8 mouse cellular contexts compared by ENCODE assay signal in genomic region chr19:46329031-46329641, GRCm38 (mm10). TPM values are rescaled to one million over a fixed set of nuclear protein-coding genes. Genes with fewer than 3 reads are reported as not detected.
A peak's percentile ranks its signal among the peaks of the same experiment; 100 is the strongest.
DNase-seq lines count a peak whose midpoint lies in the region; ATAC-seq and TF ChIP-seq lines count a peak whose summit lies in the region.

No protein-coding gene starts in this region.

- peaks cover 27% of the 10 kb centered on the region for H3K4me1 ChIP-seq in lung, embryonic 15.5 days
- H3K4me1 ChIP-seq in bone marrow macrophage, adult 2 months (ENCODE audit: control insufficient read depth, insufficient read depth, low read length), result peaks cover 21% of the 10 kb centered on the region
- H3K4me1 ChIP-seq in heart, embryonic 15.5 days (replicated peaks), result peaks cover 31% of the 10 kb centered on the region
- peaks cover 7% of the 10 kb centered on the region for H3K4me1 ChIP-seq in limb, embryonic 14.5 days (ENCODE audit: control insufficient read depth, insufficient read depth, low read length)

- peak overlapping the region; percentile 100 for H3K4me2 ChIP-seq in lung, embryonic 15.5 days
- peak overlapping the region; percentile 93 for H3K4me2 ChIP-seq in heart, embryonic 15.5 days
- peak overlapping the region; percentile 100 for H3K4me2 ChIP-seq in limb, embryonic 14.5 days (replicated peaks; ENCODE audit: low read depth, low read length, severe bottlenecking)

- peaks cover 11% of the 10 kb centered on the region; the same call in 1 of the 2 replicates for H3K36me3 ChIP-seq in lung, embryonic 15.5 days
- peaks cover 12% of the 10 kb centered on the region; the same call in 1 of the 2 replicates for H3K36me3 ChIP-seq in heart, embryonic 15.5 days
- peaks cover 24% of the 10 kb centered on the region for H3K36me3 ChIP-seq in limb, embryonic 14.5 days (ENCODE audit: control insufficient read depth, insufficient read depth, low read length)
- no peaks in the 10 kb centered on the region; the same call in 1 of the 2 replicates for H3K36me3 ChIP-seq in splenic B cell, adult 2 months (ENCODE audit: control insufficient read depth, insufficient read depth, low read length, poor library complexity, severe bottlenecking)

- ATAC-seq in lung, embryonic 15.5 days (ENCODE audit: borderline replicate concordance, extremely low read depth, low FRiP score, low TSS enrichment), result peak; percentile 1; the same call in 1 of the 2 replicates
- ATAC-seq in heart, embryonic 15.5 days (replicated peaks; ENCODE audit: insufficient number of reproducible peaks, insufficient read depth, low FRiP score, low read depth), result peak; percentile 3; the same call in 1 of the 2 replicates
- ATAC-seq in limb, embryonic 14.5 days (ENCODE audit: low FRiP score, low read depth), result no peak

- peak overlapping the region; percentile 70 for H3K9ac ChIP-seq in lung, embryonic 15.5 days
- peak overlapping the region; percentile 62 for H3K9ac ChIP-seq in heart, embryonic 15.5 days
- H3K9ac ChIP-seq in limb, embryonic 14.5 days (ENCODE audit: low read depth, low read length, severe bottlenecking), result peak overlapping the region; percentile 57

- no peak for DNase-seq in lung, postnatal 14 days
- no peak for DNase-seq in limb, embryonic 14.5 days (ENCODE audit: low spot score)
- peak; percentile 49 for DNase-seq in splenic B cell, adult 2 months (ENCODE audit: low read depth, low spot score)
- DNase-seq in retina, embryonic 14.5 days (ENCODE audit: low spot score), result no peak
- DNase-seq in urinary bladder, postnatal 14 days (ENCODE audit: low spot score), result no peak

- TF ChIP-seq POLR2A in bone marrow macrophage, adult 2 months (IDR thresholded peaks at IDR 0.05; ENCODE audit: borderline replicate concordance, low read depth, low read length), result no peak
- no peak for TF ChIP-seq POLR2A in limb, embryonic 14.5 days (IDR thresholded peaks at IDR 0.05; ENCODE audit: borderline replicate concordance, extremely low read depth, insufficient read depth, insufficient read length)

- H3K27ac ChIP-seq in lung, embryonic 15.5 days, result peak overlapping the region; percentile 89
- no peak overlapping the region for H3K27ac ChIP-seq in bone marrow macrophage, adult 2 months (ENCODE audit: insufficient read depth, low read depth, low read length)
- peak overlapping the region; percentile 86 for H3K27ac ChIP-seq in heart, embryonic 15.5 days
- peak overlapping the region; percentile 77; the same call in 1 of the 2 replicates for H3K27ac ChIP-seq in limb, embryonic 14.5 days (replicated peaks; ENCODE audit: low read depth, low read length)

- H3K9me3 ChIP-seq in lung, embryonic 15.5 days, result no peaks in the 10 kb centered on the region
- H3K9me3 ChIP-seq in heart, embryonic 15.5 days (replicated peaks), result no peaks in the 10 kb centered on the region
- no peaks in the 10 kb centered on the region for H3K9me3 ChIP-seq in limb, embryonic 14.5 days (ENCODE audit: control insufficient read depth, low read length)

- H3K27me3 ChIP-seq in lung, embryonic 15.5 days, result peaks cover 36% of the 10 kb centered on the region
- H3K27me3 ChIP-seq in heart, embryonic 15.5 days, result peaks cover 33% of the 10 kb centered on the region
- H3K27me3 ChIP-seq in limb, embryonic 14.5 days (ENCODE audit: control insufficient read depth, insufficient read depth, low read length), result peaks cover 37% of the 10 kb centered on the region
- no peaks in the 10 kb centered on the region for H3K27me3 ChIP-seq in splenic B cell, adult 2 months (ENCODE audit: control insufficient read depth, insufficient read depth, low read length, poor library complexity, severe bottlenecking)

- TF ChIP-seq CTCF in bone marrow macrophage, adult 2 months (IDR thresholded peaks at IDR 0.05; ENCODE audit: low read depth, low read length), result no peak

- 2% methylated on average over 54 of the region's 54 CpGs for WGBS in lung, embryonic 15.5 days
- WGBS in heart, embryonic 15.5 days, result 2% methylated on average over 54 of the region's 54 CpGs
- 2% methylated on average over 36 of the region's 54 CpGs for WGBS in limb, embryonic 14.5 days

- H3K4me3 ChIP-seq in lung, embryonic 15.5 days, result peak overlapping the region; percentile 76
- peak overlapping the region; percentile 89 for H3K4me3 ChIP-seq in bone marrow macrophage, adult 2 months (ENCODE audit: insufficient read depth, low read length)
- H3K4me3 ChIP-seq in heart, embryonic 15.5 days, result peak overlapping the region; percentile 68
- peak overlapping the region; percentile 71 for H3K4me3 ChIP-seq in limb, embryonic 14.5 days (replicated peaks; ENCODE audit: low read length)

RNA-seq across cellular contexts. Expression of gene Fbxl15, which starts 1.2 kb away (rescaled TPM):
- polyA plus RNA-seq in lung, embryonic 15.5 days (2015; fragmentation: Nextera tagmentation; extraction: Ambion mirVana), result 13.3 and 14.2 TPM in 2 replicates
- 6.9 and 8.9 TPM in 2 replicates for polyA plus RNA-seq in bone marrow macrophage, adult 2 months (2012; ENCODE audit: insufficient read depth, insufficient read length, missing spikeins)
- 10.5 and 11.4 TPM in 2 replicates for polyA plus RNA-seq in heart, embryonic 15.5 days (2015; fragmentation: Nextera tagmentation; extraction: Ambion mirVana)
- 10.8 and 15.6 TPM in 2 replicates for polyA plus RNA-seq in limb, embryonic 14.5 days (2012; rRNA removed)
- 13.5 and 15.5 TPM in 2 replicates for polyA plus RNA-seq in limb, embryonic 14.5 days (2014; fragmentation: Nextera tagmentation; extraction: Ambion mirVana)

RNA-seq across cellular contexts. Expression of gene Psd, which starts 2.2 kb away (rescaled TPM):
- 7.0 and 8.3 TPM in 2 replicates for polyA plus RNA-seq in lung, embryonic 15.5 days (2015; fragmentation: Nextera tagmentation; extraction: Ambion mirVana)
- polyA plus RNA-seq in bone marrow macrophage, adult 2 months (2012; ENCODE audit: insufficient read depth, insufficient read length, missing spikeins), result 0.71 TPM in 1 of 2 replicates, not detected in the other
- polyA plus RNA-seq in heart, embryonic 15.5 days (2015; fragmentation: Nextera tagmentation; extraction: Ambion mirVana), result 4.5 and 6.8 TPM in 2 replicates
- polyA plus RNA-seq in limb, embryonic 14.5 days (2012; rRNA removed), result 7.8 and 8.9 TPM in 2 replicates
- polyA plus RNA-seq in limb, embryonic 14.5 days (2014; fragmentation: Nextera tagmentation; extraction: Ambion mirVana), result 5.3 and 5.5 TPM in 2 replicates

RNA-seq across cellular contexts. Expression of gene Cuedc2, which starts 9.4 kb away (rescaled TPM):
- polyA plus RNA-seq in lung, embryonic 15.5 days (2015; fragmentation: Nextera tagmentation; extraction: Ambion mirVana), result 146 and 154 TPM in 2 replicates
- polyA plus RNA-seq in bone marrow macrophage, adult 2 months (2012; ENCODE audit: insufficient read depth, insufficient read length, missing spikeins), result 136 and 163 TPM in 2 replicates
- polyA plus RNA-seq in heart, embryonic 15.5 days (2015; fragmentation: Nextera tagmentation; extraction: Ambion mirVana), result 118 and 139 TPM in 2 replicates
- polyA plus RNA-seq in limb, embryonic 14.5 days (2012; rRNA removed), result 110 and 133 TPM in 2 replicates
- 164 and 169 TPM in 2 replicates for polyA plus RNA-seq in limb, embryonic 14.5 days (2014; fragmentation: Nextera tagmentation; extraction: Ambion mirVana)

RNA-seq across cellular contexts. Expression of gene Mfsd13a, which starts 11.8 kb away (rescaled TPM):
- 10.1 and 10.5 TPM in 2 replicates for polyA plus RNA-seq in lung, embryonic 15.5 days (2015; fragmentation: Nextera tagmentation; extraction: Ambion mirVana)
- 23.2 and 25.5 TPM in 2 replicates for polyA plus RNA-seq in bone marrow macrophage, adult 2 months (2012; ENCODE audit: insufficient read depth, insufficient read length, missing spikeins)
- polyA plus RNA-seq in heart, embryonic 15.5 days (2015; fragmentation: Nextera tagmentation; extraction: Ambion mirVana), result 4.1 and 7.5 TPM in 2 replicates
- 5.4 and 8.0 TPM in 2 replicates for polyA plus RNA-seq in limb, embryonic 14.5 days (2012; rRNA removed)
- 3.2 and 3.5 TPM in 2 replicates for polyA plus RNA-seq in limb, embryonic 14.5 days (2014; fragmentation: Nextera tagmentation; extraction: Ambion mirVana)

RNA-seq across cellular contexts. Expression of gene 2310034G01Rik, which starts 21.0 kb away (rescaled TPM):
- polyA plus RNA-seq in lung, embryonic 15.5 days (2015; fragmentation: Nextera tagmentation; extraction: Ambion mirVana), result 2.0 and 2.4 TPM in 2 replicates
- 0.67 TPM in 1 of 2 replicates, not detected in the other for polyA plus RNA-seq in bone marrow macrophage, adult 2 months (2012; ENCODE audit: insufficient read depth, insufficient read length, missing spikeins)
- 0.67 and 1.1 TPM in 2 replicates for polyA plus RNA-seq in heart, embryonic 15.5 days (2015; fragmentation: Nextera tagmentation; extraction: Ambion mirVana)
- polyA plus RNA-seq in limb, embryonic 14.5 days (2012; rRNA removed), result 1.6 TPM in 2 replicates
- polyA plus RNA-seq in limb, embryonic 14.5 days (2014; fragmentation: Nextera tagmentation; extraction: Ambion mirVana), result 2.1 and 2.7 TPM in 2 replicates
